In the genomic region with DNA sequence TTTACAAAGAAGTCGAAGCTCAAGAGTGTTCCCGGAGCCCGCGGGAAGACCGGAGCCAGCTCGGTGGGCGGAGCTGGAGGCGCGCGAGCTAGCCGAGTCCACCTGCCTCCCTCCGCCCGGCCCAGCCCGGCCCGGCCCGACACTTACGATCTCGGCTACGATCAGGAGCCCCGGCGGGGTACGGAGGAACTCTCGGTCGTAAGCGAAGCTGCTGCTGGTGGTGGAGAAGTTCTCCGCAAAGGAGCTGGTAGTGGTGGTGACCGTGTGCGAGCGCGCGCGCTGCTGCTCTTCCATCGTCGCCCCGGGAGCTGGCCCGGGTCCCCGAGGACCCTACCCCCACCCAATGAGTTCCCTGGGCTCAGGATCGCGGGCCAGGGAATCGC, we compare ENCODE assay signal across 8 mouse cellular contexts. TPM values are rescaled to one million over a fixed set of nuclear protein-coding genes. Genes with fewer than 3 reads are reported as not detected.
DNase-seq lines count a peak whose midpoint lies in the region; ATAC-seq and TF ChIP-seq lines count a peak whose summit lies in the region.

No protein-coding gene starts in this region.

- peak overlapping the region; percentile 77 for H3K27ac ChIP-seq in kidney, adult 2 months (ENCODE audit: insufficient read depth, low read depth, low read length)
- no peak overlapping the region for H3K27ac ChIP-seq in neural tube, embryonic 15.5 days (replicated peaks)

- no peaks in the 10 kb centered on the region for H3K27me3 ChIP-seq in kidney, adult 2 months (replicated peaks; ENCODE audit: control insufficient read depth, insufficient read depth, low read length)
- peaks cover 40% of the 10 kb centered on the region for H3K27me3 ChIP-seq in neural tube, embryonic 15.5 days (replicated peaks)

- intact Hi-C loops in gastrocnemius, postnatal 14 days (cut with DNase I; ENCODE audit: low total_unique reads) = no loop called here

- WGBS in kidney, adult 2 months = under 1% methylated on average over 40 of the region's 40 CpGs
- under 1% methylated on average over 40 of the region's 40 CpGs for WGBS in neural tube, embryonic 15.5 days

- peak overlapping the region; percentile 61 for H3K9ac ChIP-seq in neural tube, embryonic 15.5 days (replicated peaks)

- TF ChIP-seq CTCF in kidney, adult 2 months (conservative IDR thresholded peaks at IDR 0.05; ENCODE audit: insufficient read depth, insufficient read length, low read depth, low read length) = no peak

- ATAC-seq in neural tube, embryonic 15.5 days (ENCODE audit: low FRiP score) = peak; percentile 47; the same call in 1 of the 2 replicates
- ATAC-seq in activated CD4-positive, CD25-positive, alpha-beta regulatory T cell, adult 4 months = no peak

- peak overlapping the region; percentile 100 for H3K4me2 ChIP-seq in neural tube, embryonic 15.5 days

- no peaks in the 10 kb centered on the region for H3K36me3 ChIP-seq in kidney, adult 2 months (ENCODE audit: control insufficient read depth, insufficient read depth, low read length)
- no peaks in the 10 kb centered on the region for H3K36me3 ChIP-seq in neural tube, embryonic 15.5 days

- H3K4me3 ChIP-seq in kidney, adult 2 months (ENCODE audit: insufficient read depth, low read depth, low read length) = peak overlapping the region; percentile 62
- H3K4me3 ChIP-seq in neural tube, embryonic 15.5 days (replicated peaks) = peak overlapping the region; percentile 63

- peak; percentile 46 for DNase-seq in retina, embryonic 14.5 days (ENCODE audit: low spot score)
- no peak for DNase-seq in retina, postnatal 1 day
- peak; percentile 61 to 63 for DNase-seq in cerebellum, postnatal 10 days
- peak; percentile 37 for DNase-seq in gastrocnemius, postnatal 14 days
- DNase-seq in kidney, adult 2 months = peak; percentile 76
- DNase-seq in lung, adult 18-20 months = peak; percentile 72 to 83

- no peaks in the 10 kb centered on the region for H3K9me3 ChIP-seq in neural tube, embryonic 15.5 days (replicated peaks)

- no peaks in the 10 kb centered on the region for H3K4me1 ChIP-seq in kidney, adult 2 months (ENCODE audit: control insufficient read depth, insufficient read depth, low read length)
- peaks cover 15% of the 10 kb centered on the region for H3K4me1 ChIP-seq in neural tube, embryonic 15.5 days

- TF ChIP-seq POLR2A in kidney, adult 2 months (IDR thresholded peaks at IDR 0.05; ENCODE audit: low read depth, low read length) = no peak

RNA-seq across cellular contexts. Expression of a gene that starts 0.3 kb away (rescaled TPM):
- 1 to 10 TPM; 2.8 to 3.7 TPM for total RNA-seq in gastrocnemius, postnatal 14 days (2021)
- polyA plus RNA-seq in kidney, adult 2 months (2012; rRNA removed) = 30.5 and 38.1 TPM in 2 replicates
- polyA plus RNA-seq in neural tube, embryonic 15.5 days (2015; fragmentation: Nextera tagmentation; extraction: Ambion mirVana) = 10.9 and 13.4 TPM in 2 replicates
- not detected for polyA plus RNA-seq in activated CD4-positive, CD25-positive, alpha-beta regulatory T cell, adult 4 months (2017; shearing (Covaris generic))

Comparison
In these comparisons a context has a peak if more than half of its experiments do, and no peak if none do; other contexts are left out.
1. RNA of a gene that starts 0.3 kb away (polyA plus RNA-seq): 30.5 to 38.1 TPM in kidney, adult 2 months and 10.9 to 13.4 TPM in neural tube, embryonic 15.5 days; not detected in activated CD4-positive, CD25-positive, alpha-beta regulatory T cell, adult 4 months; every median in the first group is over 10 times any median in the second.